Mouse (Mus musculus): ENCODE data around the gene Mylk4. TPM values are rescaled to one million over a fixed set of nuclear protein-coding genes. Genes with fewer than 3 reads are reported as not detected.

Gene Mylk4
- polyA plus RNA-seq, 1 experiment: not detected

DNA sequence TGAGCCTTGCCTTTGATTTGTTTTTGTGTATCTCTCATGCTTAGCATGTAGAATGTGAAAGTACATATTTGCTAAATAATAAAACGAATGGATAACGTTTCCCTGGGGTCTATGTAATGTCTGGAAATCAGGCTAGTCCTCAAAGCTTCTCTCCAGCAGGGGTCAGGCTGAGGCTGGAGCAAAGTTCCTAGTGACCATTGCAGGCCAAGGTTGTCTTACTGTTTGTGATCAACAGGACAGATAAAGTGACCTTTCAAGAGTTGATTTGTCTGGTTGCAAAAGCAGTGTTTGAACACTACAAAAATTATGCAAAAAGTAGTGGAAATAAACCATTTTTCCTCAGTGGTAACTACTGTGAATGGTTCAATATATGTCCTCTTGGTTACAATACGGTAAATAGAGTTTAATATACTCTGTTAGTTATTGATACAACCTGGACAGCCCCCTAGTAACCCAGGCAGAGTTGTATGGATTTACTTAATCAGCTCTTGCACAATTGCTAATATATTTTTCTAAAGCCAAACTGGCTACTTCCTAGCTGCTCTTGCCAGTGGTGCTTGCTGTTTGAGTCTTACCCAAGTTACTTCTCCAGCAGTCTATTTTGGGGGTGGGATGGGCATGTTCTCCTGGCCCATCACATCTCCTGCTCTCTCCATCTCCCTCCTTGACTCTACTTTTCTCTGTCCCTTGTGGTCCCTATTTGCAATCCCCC is 43.5 kb upstream of the Mylk4 start:
- Histone ChIP-seq H3K4me3 (ENCODE audit: low read depth, low read length) (no peak overlapping the region), H3K27ac (ENCODE audit: insufficient read depth, low read length) (no peak overlapping the region), H3K9ac (ENCODE audit: low read depth, poor library complexity, severe bottlenecking) (no peak overlapping the region), H3K36me3 (ENCODE audit: control insufficient read depth, insufficient read depth, low read length, poor library complexity, severe bottlenecking) (no peaks in the 10 kb centered on the region), H3K9me3 (replicated peaks; ENCODE audit: control insufficient read depth, insufficient read depth, low read length, poor library complexity, severe bottlenecking) (no peaks in the 10 kb centered on the region), H3K4me1 (ENCODE audit: control insufficient read depth, insufficient read depth, low read length) (no peaks in the 10 kb centered on the region), H3K27me3 (ENCODE audit: control insufficient read depth, insufficient read depth, low read length, poor library complexity, severe bottlenecking) (no peaks in the 10 kb centered on the region)
- no peak for TF ChIP-seq POLR2A (IDR thresholded peaks at IDR 0.05; ENCODE audit: insufficient read depth, low read length)
- no peak for TF ChIP-seq CTCF (IDR thresholded peaks at IDR 0.05; ENCODE audit: low read depth, low read length)
- TF ChIP-seq EP300 (IDR thresholded peaks at IDR 0.05; ENCODE audit: insufficient read depth, low read depth, low read length): no peak

GRCm38 (mm10) chr13:32825546-32825945 is 41.8 kb upstream of the Mylk4 start:
- no peak overlapping the region for H3K27ac ChIP-seq (ENCODE audit: insufficient read depth, low read length)
- no peak overlapping the region for H3K9ac ChIP-seq (ENCODE audit: low read depth, poor library complexity, severe bottlenecking)
- H3K27me3 ChIP-seq (ENCODE audit: control insufficient read depth, insufficient read depth, low read length, poor library complexity, severe bottlenecking): no peaks in the 10 kb centered on the region
- H3K4me1 ChIP-seq (ENCODE audit: control insufficient read depth, insufficient read depth, low read length): no peaks in the 10 kb centered on the region
- no peaks in the 10 kb centered on the region for H3K9me3 ChIP-seq (replicated peaks; ENCODE audit: control insufficient read depth, insufficient read depth, low read length, poor library complexity, severe bottlenecking)
- TF ChIP-seq CTCF (IDR thresholded peaks at IDR 0.05; ENCODE audit: low read depth, low read length) (no peak), POLR2A (IDR thresholded peaks at IDR 0.05; ENCODE audit: insufficient read depth, low read length) (no peak), EP300 (IDR thresholded peaks at IDR 0.05; ENCODE audit: insufficient read depth, low read depth, low read length) (no peak)
- no peak overlapping the region for H3K4me3 ChIP-seq (ENCODE audit: low read depth, low read length)
- H3K36me3 ChIP-seq (ENCODE audit: control insufficient read depth, insufficient read depth, low read length, poor library complexity, severe bottlenecking): no peaks in the 10 kb centered on the region

DNA sequence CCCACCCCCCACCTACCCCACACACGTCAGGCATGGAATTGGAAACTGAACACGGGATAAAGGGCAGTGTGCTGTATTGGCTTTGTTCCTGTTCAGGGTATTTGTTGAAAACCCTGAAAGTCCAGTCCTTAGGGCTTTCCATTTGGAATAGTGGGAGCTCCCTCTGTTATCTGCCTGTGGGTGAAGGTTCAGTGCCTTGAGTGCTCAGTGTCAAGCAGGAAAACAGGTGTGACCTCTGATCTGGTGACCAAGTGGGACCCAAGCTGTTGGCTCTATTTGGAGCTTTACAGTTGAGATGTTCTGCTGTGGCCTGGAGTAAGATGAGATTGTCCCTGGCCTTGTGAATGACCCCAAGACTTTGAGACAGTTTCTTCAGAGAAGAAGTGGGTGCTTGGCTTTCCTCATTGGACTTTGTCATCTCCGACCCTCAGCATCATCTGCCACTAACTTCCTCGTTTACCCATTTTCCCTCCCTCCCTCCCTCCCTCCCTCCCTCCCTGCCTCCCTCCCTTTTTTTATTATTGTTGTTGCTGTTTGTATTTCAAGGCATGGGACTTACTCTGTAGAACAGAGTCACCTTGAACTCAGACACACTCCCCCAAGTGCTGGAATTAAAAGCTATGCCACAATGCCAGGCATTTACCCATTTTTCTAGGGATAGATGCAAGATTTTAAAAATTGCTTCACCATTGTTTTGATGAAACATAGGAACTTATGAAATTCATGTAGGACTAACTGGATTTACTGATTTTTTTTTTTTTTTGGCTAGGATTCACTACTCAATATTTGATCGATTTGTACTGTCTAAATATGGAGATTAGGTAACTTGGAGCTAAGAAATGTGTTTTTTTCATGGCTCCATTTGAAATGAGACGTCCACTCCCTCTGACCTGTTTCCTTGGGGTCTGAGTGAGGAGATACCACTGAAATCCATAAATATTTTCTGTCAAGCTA is 40.9 kb upstream of the Mylk4 start:
- Histone ChIP-seq H3K27me3 (ENCODE audit: control insufficient read depth, insufficient read depth, low read length, poor library complexity, severe bottlenecking) (no peaks in the 10 kb centered on the region), H3K9ac (ENCODE audit: low read depth, poor library complexity, severe bottlenecking) (no peak overlapping the region), H3K4me1 (ENCODE audit: control insufficient read depth, insufficient read depth, low read length) (no peaks in the 10 kb centered on the region), H3K27ac (ENCODE audit: insufficient read depth, low read length) (no peak overlapping the region), H3K4me3 (ENCODE audit: low read depth, low read length) (no peak overlapping the region), H3K36me3 (ENCODE audit: control insufficient read depth, insufficient read depth, low read length, poor library complexity, severe bottlenecking) (no peaks in the 10 kb centered on the region), H3K9me3 (replicated peaks; ENCODE audit: control insufficient read depth, insufficient read depth, low read length, poor library complexity, severe bottlenecking) (no peaks in the 10 kb centered on the region)
- TF ChIP-seq POLR2A (IDR thresholded peaks at IDR 0.05; ENCODE audit: insufficient read depth, low read length) (no peak), CTCF (IDR thresholded peaks at IDR 0.05; ENCODE audit: low read depth, low read length) (no peak), EP300 (IDR thresholded peaks at IDR 0.05; ENCODE audit: insufficient read depth, low read depth, low read length) (no peak)

GRCm38 (mm10) chr13:32823126-32823525 is 39.4 kb upstream of the Mylk4 start:
- Histone ChIP-seq H3K36me3 (ENCODE audit: control insufficient read depth, insufficient read depth, low read length, poor library complexity, severe bottlenecking) (peaks cover under 1% of the 10 kb centered on the region; the same call in 1 of the 2 replicates), H3K4me3 (ENCODE audit: low read depth, low read length) (no peak overlapping the region), H3K9ac (ENCODE audit: low read depth, poor library complexity, severe bottlenecking) (no peak overlapping the region), H3K9me3 (replicated peaks; ENCODE audit: control insufficient read depth, insufficient read depth, low read length, poor library complexity, severe bottlenecking) (no peaks in the 10 kb centered on the region), H3K27me3 (ENCODE audit: control insufficient read depth, insufficient read depth, low read length, poor library complexity, severe bottlenecking) (no peaks in the 10 kb centered on the region), H3K27ac (ENCODE audit: insufficient read depth, low read length) (no peak overlapping the region), H3K4me1 (ENCODE audit: control insufficient read depth, insufficient read depth, low read length) (no peaks in the 10 kb centered on the region)
- TF ChIP-seq POLR2A (IDR thresholded peaks at IDR 0.05; ENCODE audit: insufficient read depth, low read length): no peak

GRCm38 (mm10) chr13:32821671-32822070 is 37.9 kb upstream of the Mylk4 start:
- TF ChIP-seq CTCF (IDR thresholded peaks at IDR 0.05; ENCODE audit: low read depth, low read length) (no peak), POLR2A (IDR thresholded peaks at IDR 0.05; ENCODE audit: insufficient read depth, low read length) (no peak), EP300 (IDR thresholded peaks at IDR 0.05; ENCODE audit: insufficient read depth, low read depth, low read length) (no peak)
- H3K27ac ChIP-seq (ENCODE audit: insufficient read depth, low read length): no peak overlapping the region
- H3K9ac ChIP-seq (ENCODE audit: low read depth, poor library complexity, severe bottlenecking): no peak overlapping the region
- H3K4me1 ChIP-seq (ENCODE audit: control insufficient read depth, insufficient read depth, low read length): no peaks in the 10 kb centered on the region
- H3K4me3 ChIP-seq (ENCODE audit: low read depth, low read length): no peak overlapping the region
- peaks cover 7% of the 10 kb centered on the region for H3K36me3 ChIP-seq (ENCODE audit: control insufficient read depth, insufficient read depth, low read length, poor library complexity, severe bottlenecking)
- no peaks in the 10 kb centered on the region for H3K9me3 ChIP-seq (replicated peaks; ENCODE audit: control insufficient read depth, insufficient read depth, low read length, poor library complexity, severe bottlenecking)
- H3K27me3 ChIP-seq (ENCODE audit: control insufficient read depth, insufficient read depth, low read length, poor library complexity, severe bottlenecking): no peaks in the 10 kb centered on the region

- H3K9ac ChIP-seq (ENCODE audit: low read depth, poor library complexity, severe bottlenecking): no peak overlapping the region
- no peak overlapping the region for H3K4me3 ChIP-seq (ENCODE audit: low read depth, low read length)
- H3K4me1 ChIP-seq (ENCODE audit: control insufficient read depth, insufficient read depth, low read length): no peaks in the 10 kb centered on the region
- no peaks in the 10 kb centered on the region for H3K27me3 ChIP-seq (ENCODE audit: control insufficient read depth, insufficient read depth, low read length, poor library complexity, severe bottlenecking)
- H3K36me3 ChIP-seq (ENCODE audit: control insufficient read depth, insufficient read depth, low read length, poor library complexity, severe bottlenecking): peaks cover 13% of the 10 kb centered on the region
- TF ChIP-seq POLR2A (IDR thresholded peaks at IDR 0.05; ENCODE audit: insufficient read depth, low read length) (no peak), CTCF (IDR thresholded peaks at IDR 0.05; ENCODE audit: low read depth, low read length) (no peak), EP300 (IDR thresholded peaks at IDR 0.05; ENCODE audit: insufficient read depth, low read depth, low read length) (no peak)
- H3K9me3 ChIP-seq (replicated peaks; ENCODE audit: control insufficient read depth, insufficient read depth, low read length, poor library complexity, severe bottlenecking): no peaks in the 10 kb centered on the region
- H3K27ac ChIP-seq (ENCODE audit: insufficient read depth, low read length): no peak overlapping the region
These were observed 36.2 kb upstream of the Mylk4 start for GRCm38 (mm10) chr13:32819926-32820325.

All from ES-Bruce4 (cell line).